Mouse (Mus musculus): ENCODE measurements at regions not wholly inside any gene's neighbourhood (a gene's known extent, or its start where the extent isn't known, plus 50 kb on each side); places are given as distances from the start of the nearest gene placed in this dataset.
A peak's percentile ranks its signal among the peaks of the same experiment; 100 is the strongest.

DNA sequence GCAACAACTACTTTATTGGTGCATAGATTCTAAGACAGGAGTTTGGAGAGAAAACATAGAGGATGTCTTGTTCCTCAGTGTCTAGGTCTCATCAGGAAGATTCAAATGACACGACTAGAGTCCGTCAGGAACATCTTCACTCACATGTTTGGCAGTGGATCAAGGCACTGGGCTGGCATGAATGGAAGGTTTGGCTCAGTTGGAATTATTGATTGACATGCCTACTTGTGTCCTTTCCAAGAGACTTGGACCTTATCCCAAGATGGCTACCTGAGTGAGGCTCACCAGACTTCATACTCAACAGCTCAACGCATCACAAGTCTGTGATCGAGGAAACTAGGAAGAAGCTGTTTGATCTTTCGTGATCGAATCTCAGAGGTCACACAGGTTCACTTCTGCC is 251.2 kb upstream of the Igfbp7 start:
- Histone ChIP-seq H3K4me3 (ENCODE audit: low read depth, low read length) (no peak overlapping the region), H3K9me3 (ENCODE audit: low read length) (no peaks in the 10 kb centered on the region), H3K27me3 (ENCODE audit: insufficient read depth, low read length) (no peaks in the 10 kb centered on the region), H3K4me2 (ENCODE audit: low read depth) (no peak overlapping the region), H3K4me1 (ENCODE audit: insufficient read depth) (no peaks in the 10 kb centered on the region), H3K27ac (ENCODE audit: low read depth, low read length) (no peak overlapping the region), H3K9ac (no peak overlapping the region), H3K36me3 (ENCODE audit: insufficient read depth) (no peaks in the 10 kb centered on the region)
- TF ChIP-seq CTCF (IDR thresholded peaks at IDR 0.05; ENCODE audit: low read depth) = no peak
- DNase-seq (no peak), ATAC-seq (no peak)
- 72% methylated on average over 6 of the region's 6 CpGs for WGBS

- no peak for TF ChIP-seq CTCF (IDR thresholded peaks at IDR 0.05; ENCODE audit: low read depth)
- no peak overlapping the region for H3K4me3 ChIP-seq (ENCODE audit: low read depth, low read length)
- WGBS = 44% methylated on average over 5 of the region's 5 CpGs
- peaks cover 4% of the 10 kb centered on the region; the same call in 1 of the 2 replicates for H3K4me1 ChIP-seq (ENCODE audit: insufficient read depth)
- H3K27me3 ChIP-seq (ENCODE audit: insufficient read depth, low read length) = no peaks in the 10 kb centered on the region
- ATAC-seq (peak; percentile 89), DNase-seq (no peak)
- H3K27ac ChIP-seq (ENCODE audit: low read depth, low read length) = 0 out of 2 replicates have a peak overlapping the region, but pooled peaks have one; percentile 45
- H3K9me3 ChIP-seq (ENCODE audit: low read length) = no peaks in the 10 kb centered on the region
- H3K4me2 ChIP-seq (ENCODE audit: low read depth) = no peak overlapping the region
- H3K9ac ChIP-seq = no peak overlapping the region
- H3K36me3 ChIP-seq (ENCODE audit: insufficient read depth) = no peaks in the 10 kb centered on the region
Measured at GRCm38 (mm10) chr5:77644651-77645050, 236.8 kb upstream of the Igfbp7 start.

GRCm38 (mm10) chr5:77620402-77620801 is 212.6 kb upstream of the Igfbp7 start:
- peak; percentile 16; the same call in 1 of the 2 replicates for ATAC-seq

GRCm38 (mm10) chr5:77610496-77610895 is 202.7 kb upstream of the Igfbp7 start:
- TF ChIP-seq CTCF (IDR thresholded peaks at IDR 0.05; ENCODE audit: low read depth) = no peak
- Histone ChIP-seq H3K4me1 (ENCODE audit: insufficient read depth) (no peaks in the 10 kb centered on the region), H3K27ac (ENCODE audit: low read depth, low read length) (no peak overlapping the region), H3K4me2 (ENCODE audit: low read depth) (no peak overlapping the region), H3K9me3 (ENCODE audit: low read length) (no peaks in the 10 kb centered on the region), H3K4me3 (ENCODE audit: low read depth, low read length) (no peak overlapping the region), H3K9ac (no peak overlapping the region), H3K27me3 (ENCODE audit: insufficient read depth, low read length) (no peaks in the 10 kb centered on the region), H3K36me3 (ENCODE audit: insufficient read depth) (no peaks in the 10 kb centered on the region)
- peak; percentile 87; the same call in 1 of the 2 replicates for ATAC-seq
- WGBS = 34% methylated on average over 6 of the region's 6 CpGs
- DNase-seq = peak; percentile 21

More at GRCm38 (mm10) chr5:77620402-77620801, 212.6 kb upstream of the Igfbp7 start:
- Histone ChIP-seq H3K4me3 (ENCODE audit: low read depth, low read length) (no peak overlapping the region), H3K36me3 (ENCODE audit: insufficient read depth) (no peaks in the 10 kb centered on the region), H3K27ac (ENCODE audit: low read depth, low read length) (no peak overlapping the region), H3K27me3 (ENCODE audit: insufficient read depth, low read length) (no peaks in the 10 kb centered on the region), H3K4me1 (ENCODE audit: insufficient read depth) (no peaks in the 10 kb centered on the region), H3K9ac (no peak overlapping the region), H3K9me3 (ENCODE audit: low read length) (no peaks in the 10 kb centered on the region), H3K4me2 (ENCODE audit: low read depth) (no peak overlapping the region)
- TF ChIP-seq CTCF (IDR thresholded peaks at IDR 0.05; ENCODE audit: low read depth) = no peak
- DNase-seq = no peak
- WGBS = 52% methylated on average over 4 of the region's 4 CpGs

- Histone ChIP-seq H3K36me3 (ENCODE audit: insufficient read depth) (no peaks in the 10 kb centered on the region), H3K4me2 (ENCODE audit: low read depth) (no peak overlapping the region), H3K4me1 (ENCODE audit: insufficient read depth) (no peaks in the 10 kb centered on the region), H3K4me3 (ENCODE audit: low read depth, low read length) (no peak overlapping the region), H3K27ac (ENCODE audit: low read depth, low read length) (no peak overlapping the region), H3K9ac (no peak overlapping the region), H3K27me3 (ENCODE audit: insufficient read depth, low read length) (no peaks in the 10 kb centered on the region), H3K9me3 (ENCODE audit: low read length) (no peaks in the 10 kb centered on the region)
- TF ChIP-seq CTCF (IDR thresholded peaks at IDR 0.05; ENCODE audit: low read depth) = no peak
- no peak for DNase-seq
- WGBS = 92% methylated on average over 4 of the region's 4 CpGs
- no peak for ATAC-seq
Measured at GRCm38 (mm10) chr5:77594719-77595118, 186.9 kb upstream of the Igfbp7 start.

DNA sequence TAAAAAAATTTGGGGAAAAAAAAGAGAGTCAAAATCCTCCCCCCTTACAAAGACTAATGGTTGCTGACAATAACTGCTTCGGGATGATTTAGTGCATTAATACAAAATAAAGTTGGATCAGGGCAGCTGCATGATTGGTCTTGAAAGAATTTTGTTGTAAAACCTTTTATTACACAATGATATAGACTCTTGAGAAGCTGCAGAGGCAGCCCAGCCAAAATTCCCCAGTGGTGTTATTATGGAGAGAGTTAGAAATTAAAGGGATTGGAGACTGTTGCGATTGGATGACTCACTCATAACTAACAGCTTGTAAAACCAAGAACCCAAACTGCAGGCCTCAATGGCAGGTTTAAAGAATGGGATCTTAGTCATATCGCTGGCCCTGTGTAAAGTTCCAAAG is 181.4 kb upstream of the Igfbp7 start:
- no peak for TF ChIP-seq CTCF (IDR thresholded peaks at IDR 0.05; ENCODE audit: low read depth)
- no peak overlapping the region for H3K27ac ChIP-seq (ENCODE audit: low read depth, low read length)
- DNase-seq = no peak
- H3K9me3 ChIP-seq (ENCODE audit: low read length) = no peaks in the 10 kb centered on the region
- no peaks in the 10 kb centered on the region for H3K4me1 ChIP-seq (ENCODE audit: insufficient read depth)
- no peak overlapping the region for H3K4me3 ChIP-seq (ENCODE audit: low read depth, low read length)
- WGBS = 85% methylated on average over 3 of the region's 3 CpGs
- H3K4me2 ChIP-seq (ENCODE audit: low read depth) = no peak overlapping the region
- no peak for ATAC-seq
- no peaks in the 10 kb centered on the region for H3K27me3 ChIP-seq (ENCODE audit: insufficient read depth, low read length)
- no peaks in the 10 kb centered on the region for H3K36me3 ChIP-seq (ENCODE audit: insufficient read depth)
- no peak overlapping the region for H3K9ac ChIP-seq

- no peak overlapping the region for H3K4me3 ChIP-seq (ENCODE audit: low read depth, low read length)
- no peak for TF ChIP-seq CTCF (IDR thresholded peaks at IDR 0.05; ENCODE audit: low read depth)
- 0 out of 2 replicates have a peak, but pooled peaks cover 8% of the 10 kb centered on the region for H3K4me1 ChIP-seq (ENCODE audit: insufficient read depth)
- DNase-seq = no peak
- no peaks in the 10 kb centered on the region for H3K9me3 ChIP-seq (ENCODE audit: low read length)
- H3K27me3 ChIP-seq (ENCODE audit: insufficient read depth, low read length) = no peaks in the 10 kb centered on the region; the same call in 1 of the 2 replicates
- H3K27ac ChIP-seq (ENCODE audit: low read depth, low read length) = no peak overlapping the region
- no peaks in the 10 kb centered on the region for H3K36me3 ChIP-seq (ENCODE audit: insufficient read depth)
- peak overlapping the region; percentile 26; the same call in 1 of the 2 replicates for H3K4me2 ChIP-seq (ENCODE audit: low read depth)
- ATAC-seq = peak; percentile 42; the same call in 1 of the 2 replicates
- H3K9ac ChIP-seq = no peak overlapping the region
- 19% methylated on average over 6 of the region's 6 CpGs for WGBS
Measured at GRCm38 (mm10) chr5:77581702-77582101, 173.9 kb upstream of the Igfbp7 start.

Data from forebrain, postnatal 0 days (tissue).